Mouse (Mus musculus): Measurements from ENCODE around the gene Pdgfc.

- no peak for TF ChIP-seq CTCF (conservative IDR thresholded peaks at IDR 0.05; ENCODE audit: insufficient read depth, insufficient read length, low read depth, low read length)
- TF ChIP-seq POLR2A (IDR thresholded peaks at IDR 0.05; ENCODE audit: low read depth, low read length): no peak
Observed at GRCm38 (mm10) chr3:81068550-81068949, 32.3 kb downstream of the Pdgfc start.
